ENCODE assay signal across 8 mouse cellular contexts in the genomic region with DNA sequence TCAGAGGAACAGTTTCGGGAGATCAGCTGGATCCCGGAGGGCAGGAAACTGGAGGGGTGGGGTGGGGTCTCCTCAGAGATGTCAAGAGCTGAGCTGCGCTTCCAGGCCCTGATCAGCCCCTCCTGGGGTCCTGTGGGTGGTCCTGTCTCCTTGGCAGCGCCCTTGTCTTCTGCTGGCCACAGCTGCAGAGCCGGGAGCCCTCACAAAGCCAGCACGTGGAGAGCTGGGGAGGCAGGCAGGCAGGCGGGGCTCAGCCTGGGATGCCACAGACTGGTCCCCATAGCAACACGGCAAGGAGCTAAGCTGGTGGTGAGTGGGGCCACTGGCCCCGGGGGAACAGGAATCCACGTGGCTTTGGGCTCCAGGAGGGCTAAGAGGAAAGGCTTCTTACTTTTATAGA. TPM values are rescaled to one million over a fixed set of nuclear protein-coding genes. Genes with fewer than 3 reads are reported as not detected.
A peak's percentile ranks its signal among the peaks of the same experiment; 100 is the strongest.
DNase-seq lines count a peak whose midpoint lies in the region; ATAC-seq lines count a peak whose summit lies in the region.

A gene (minus strand): TSS at position 272 of the 400 bp plus-strand sequence.

- no peaks in the 10 kb centered on the region for H3K36me3 ChIP-seq in embryonic facial prominence, embryonic 14.5 days (ENCODE audit: control insufficient read depth, insufficient read depth, low read length)
- no peaks in the 10 kb centered on the region for H3K36me3 ChIP-seq in hindbrain, embryonic 11.5 days (ENCODE audit: control insufficient read depth, insufficient read depth, low read length)

- ATAC-seq in embryonic facial prominence, embryonic 14.5 days (ENCODE audit: low read depth): peak; percentile 94
- ATAC-seq in hindbrain, embryonic 11.5 days (ENCODE audit: low FRiP score): peak; percentile 96
- no peak for ATAC-seq in monocyte, adult 5-6 weeks (replicated peaks; ENCODE audit: insufficient number of reproducible peaks, low FRiP score, low TSS enrichment, poor library complexity, severe bottlenecking)

- no peaks in the 10 kb centered on the region for H3K9me3 ChIP-seq in embryonic facial prominence, embryonic 14.5 days (ENCODE audit: control insufficient read depth, low read length)
- no peaks in the 10 kb centered on the region for H3K9me3 ChIP-seq in hindbrain, embryonic 11.5 days (ENCODE audit: control insufficient read depth, low read length)

- no peak within 1 kb of the TSS for H3K27ac ChIP-seq in embryonic facial prominence, embryonic 14.5 days (replicated peaks; ENCODE audit: low read depth, low read length)
- no peak within 1 kb of the TSS for H3K27ac ChIP-seq in hindbrain, embryonic 11.5 days (ENCODE audit: low read depth, low read length)

- no peaks in the 10 kb centered on the region for H3K27me3 ChIP-seq in embryonic facial prominence, embryonic 14.5 days (replicated peaks; ENCODE audit: control insufficient read depth, insufficient read depth, low read length)
- H3K27me3 ChIP-seq in hindbrain, embryonic 11.5 days (ENCODE audit: control insufficient read depth, insufficient read depth, low read length): peaks cover 25% of the 10 kb centered on the region

- intact Hi-C loops in left cerebral cortex, postnatal 10 days (cut with DNase I): no loop called here

- peak within 1 kb of the TSS; percentile 23 for H3K4me3 ChIP-seq in embryonic facial prominence, embryonic 14.5 days (ENCODE audit: low read depth, low read length)
- H3K4me3 ChIP-seq in hindbrain, embryonic 11.5 days (ENCODE audit: low read depth, low read length): peak within 1 kb of the TSS; percentile 15; the same call in 1 of the 2 replicates

- peaks cover 13% of the 10 kb centered on the region for H3K4me1 ChIP-seq in embryonic facial prominence, embryonic 14.5 days (ENCODE audit: control insufficient read depth, insufficient read depth, low read length)
- H3K4me1 ChIP-seq in hindbrain, embryonic 11.5 days (replicated peaks; ENCODE audit: control insufficient read depth, insufficient read depth, low read length): peaks cover 9% of the 10 kb centered on the region

- peak within 1 kb of the TSS; percentile 27 for H3K9ac ChIP-seq in embryonic facial prominence, embryonic 14.5 days (ENCODE audit: low read depth, low read length)
- H3K9ac ChIP-seq in hindbrain, embryonic 11.5 days (ENCODE audit: low read depth, low read length): peak within 1 kb of the TSS; percentile 31

- DNase-seq in adrenal gland, adult (ENCODE audit: inconsistent age in 2 of 2, low spot score in 1 of 2): peak; percentile 70 to 88
- no peak for DNase-seq in adrenal gland, postnatal 4 days (ENCODE audit: low spot score in 2 of 2)
- DNase-seq in MN1 (ENCODE audit: low spot score): peak; percentile 73
- peak; percentile 86 for DNase-seq in embryonic facial prominence, embryonic 14.5 days (ENCODE audit: low spot score)
- peak; percentile 87 for DNase-seq in hindbrain, embryonic 11.5 days (ENCODE audit: low spot score)
- DNase-seq in left cerebral cortex, postnatal 10 days (ENCODE audit: extremely low spot score in 1 of 2, low spot score in 2 of 2): peak; percentile 62 to 79
- DNase-seq in yolk sac, embryonic 10.5 days (ENCODE audit: low spot score): peak; percentile 45

- H3K4me2 ChIP-seq in embryonic facial prominence, embryonic 14.5 days (ENCODE audit: low read depth, low read length): peak within 1 kb of the TSS; percentile 55
- peak within 1 kb of the TSS; percentile 42 for H3K4me2 ChIP-seq in hindbrain, embryonic 11.5 days (replicated peaks; ENCODE audit: low read depth, low read length)

- WGBS in embryonic facial prominence, embryonic 14.5 days: 0% methylated on average over 10 of the region's 10 CpGs
- 4% methylated on average over 10 of the region's 10 CpGs for WGBS in hindbrain, embryonic 11.5 days

RNA-seq across cellular contexts. Expression of the gene that starts here (rescaled TPM):
- total RNA-seq in adrenal gland, postnatal 4 days (2021): 1 to 10 TPM; 5.3 to 6.0 TPM
- polyA plus RNA-seq in embryonic facial prominence, embryonic 14.5 days (2014; fragmentation: Nextera tagmentation; extraction: Ambion mirVana): 0.51 and 0.58 TPM in 2 replicates
- 0.56 and 1.1 TPM in 2 replicates for polyA plus RNA-seq in hindbrain, embryonic 11.5 days (2014; fragmentation: Nextera tagmentation; extraction: Ambion mirVana)
- total RNA-seq in left cerebral cortex, postnatal 10 days (2021): 10 to 100 TPM in 1 of 2 experiments, 1 to 10 TPM in 1; 8.7 to 10.2 TPM
- total RNA-seq in monocyte, adult 5-6 weeks (2017): 43.6 to 60.8 TPM (median 44.6 TPM) in 3 replicates

Comparison
In these comparisons a context has a peak if more than half of its experiments do, and no peak if none do; other contexts are left out.
1. DNase-seq: peak in adrenal gland, adult (2 of 2), MN1 (single experiment), hindbrain, embryonic 11.5 days (single experiment), left cerebral cortex, postnatal 10 days (2 of 2) and yolk sac, embryonic 10.5 days (single experiment); none in adrenal gland, postnatal 4 days (0 of 2).
2. Peak in DNase-seq, ATAC-seq, H3K4me3 ChIP-seq, H3K9ac ChIP-seq and H3K4me2 ChIP-seq in embryonic facial prominence, embryonic 14.5 days; RNA of the gene not detected or under 1 TPM.